Mouse (Mus musculus) midbrain, embryonic 16.5 days (tissue): ENCODE measurements around the gene Xpo1. TPM values are rescaled to one million over a fixed set of nuclear protein-coding genes. Genes with fewer than 3 reads are reported as not detected.

Experiments used
- ATAC-seq: fragments of 200-750 bp; cut with Nextera tagmentation; 2 replicates; pipeline ENCODE4 v1.8.0; 2017; ENCODE audit warnings: moderate TSS enrichment
- H3K27ac ChIP-seq: fragments of 300-500 bp; sonication (generic); 2 replicates; pipeline ENCODE4 v1.5.1; 2014; ENCODE audit warnings: mild to moderate bottlenecking, low read length, mixed read lengths
- H3K27me3 ChIP-seq: fragments of 300-500 bp; sonication (generic); 2 replicates; pipeline ENCODE4 v1.6.1; 2014; ENCODE audit warnings: low read depth, low read length, mixed read lengths; ENCODE audit not compliant: control insufficient read depth, insufficient read depth
- H3K36me3 ChIP-seq: fragments of 300-500 bp; sonication (generic); 2 replicates; pipeline ENCODE4 v1.6.1; 2014; ENCODE audit warnings: mild to moderate bottlenecking, low read length, moderate library complexity, mixed read lengths; ENCODE audit not compliant: control insufficient read depth, insufficient read depth
- H3K4me1 ChIP-seq: fragments of 300-500 bp; sonication (generic); 2 replicates; pipeline ENCODE4 v1.6.1; 2014; ENCODE audit warnings: mild to moderate bottlenecking, low read length, mixed read lengths; ENCODE audit not compliant: control insufficient read depth, insufficient read depth
- H3K4me2 ChIP-seq: fragments of 300-500 bp; sonication (generic); 2 replicates; pipeline ENCODE4 v1.6.1; 2014; ENCODE audit warnings: mild to moderate bottlenecking, low read length, mixed read lengths
- H3K4me3 ChIP-seq: fragments of 300-500 bp; sonication (generic); 2 replicates; pipeline ENCODE4 v1.5.1; 2014; ENCODE audit warnings: low read depth, mild to moderate bottlenecking, low read length, moderate library complexity, mixed read lengths
- H3K9ac ChIP-seq: fragments of 300-500 bp; sonication (generic); 2 replicates; pipeline ENCODE4 v1.6.1; 2014; ENCODE audit warnings: low read depth, low read length, mixed read lengths
- H3K9me3 ChIP-seq: fragments of 300-500 bp; sonication (generic); replicated peaks from 2 replicates; pipeline ENCODE4 v1.6.1; 2014; ENCODE audit warnings: mild to moderate bottlenecking, low read length, mixed read lengths; ENCODE audit not compliant: control insufficient read depth, poor library complexity, severe bottlenecking
- WGBS: fragments of 180-500 bp; shearing (Covaris S2); extraction: QIAGEN DNeasy Blood & Tissue Kit; methylation state at CpG from one replicate; pipeline ENCODE4 v1.1.7; 2014; 5-methylcytosine and 5-hydroxymethylcytosine counted together
- polyA plus RNA-seq: library from polyadenylated mRNA; unstranded; fragments of >200 nt; fragmentation: Nextera tagmentation; extraction: Ambion mirVana; gene quantifications from 2 replicates; pipeline ENCODE4 v1.2.1, GENCODE M21; 2015

Xpo1 gene
- polyA plus RNA-seq, 1 experiment from 2014 or later = 69.7 TPM

DNA sequence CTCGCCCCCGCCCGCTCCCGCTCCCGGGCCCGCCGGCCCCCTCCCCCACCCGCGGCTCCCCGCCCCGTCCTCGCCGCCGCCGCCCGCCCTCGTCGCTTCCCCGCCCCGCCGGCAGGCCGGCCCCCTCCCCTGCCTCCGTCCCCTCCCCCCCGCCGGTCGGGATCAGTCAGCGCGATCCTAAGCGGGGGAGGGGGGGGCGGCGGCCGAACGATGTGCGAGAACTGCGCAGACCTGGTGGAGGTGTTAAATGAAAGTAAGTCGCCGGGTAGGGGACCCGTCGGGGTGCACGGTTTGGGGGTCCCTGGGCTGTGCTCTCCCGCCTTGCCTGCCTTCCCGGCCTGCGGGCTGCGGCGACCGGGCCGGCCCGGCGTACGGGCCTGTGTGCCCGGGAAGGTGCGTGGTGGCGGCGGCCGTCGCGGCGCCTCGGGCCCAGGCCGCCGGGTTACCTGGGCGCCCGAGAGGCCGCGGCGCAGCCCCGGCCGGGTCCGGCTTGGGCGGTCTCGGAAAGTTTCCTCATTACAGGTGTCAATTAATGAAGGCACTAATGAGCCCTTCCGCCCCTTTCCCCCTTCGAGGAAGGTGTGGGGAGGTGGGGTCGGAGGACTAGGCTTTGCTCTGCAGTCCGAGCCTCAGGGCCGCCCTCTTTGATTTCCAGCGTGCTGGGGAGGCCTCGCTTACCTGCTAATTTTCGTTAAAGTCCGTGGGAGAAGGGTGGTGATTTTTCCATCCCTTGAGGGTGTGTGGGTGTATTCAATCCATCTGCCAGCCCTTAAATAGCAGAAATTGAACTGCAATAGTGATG, 51.1 kb downstream of the Xpo1 start, which contains the start of gene Usp34:
TSS of gene Usp34 (plus strand) at position 132 of the 802 bp plus-strand sequence.
- H3K27ac ChIP-seq = peak within 1 kb of the TSS; percentile 99
- under 1% methylated on average over 46 of the region's 80 CpGs for WGBS
- peak within 1 kb of the TSS; percentile 95 for H3K4me3 ChIP-seq

DNA sequence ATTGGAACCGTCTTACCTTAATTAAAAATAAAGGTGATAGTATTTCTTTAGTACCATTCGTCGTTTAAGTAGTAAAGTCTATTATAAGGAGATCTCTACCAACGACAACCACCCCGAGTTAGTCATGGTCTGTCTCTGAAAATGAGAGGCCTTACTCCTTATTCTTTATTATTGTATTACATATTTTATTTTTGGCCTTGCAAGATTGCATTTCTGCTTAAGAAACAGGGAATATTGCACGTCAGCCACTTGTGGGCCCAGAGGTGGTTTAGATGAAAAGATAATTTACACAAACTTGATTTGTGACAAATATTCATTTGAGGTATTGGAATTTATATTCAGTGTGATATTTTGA, 51.7 kb downstream of the Xpo1 start:
- peak overlapping the region; percentile 95 for H3K4me3 ChIP-seq
- H3K27me3 ChIP-seq = no peaks in the 10 kb centered on the region
- H3K9me3 ChIP-seq = no peaks in the 10 kb centered on the region
- under 1% methylated on average over 6 of the region's 6 CpGs for WGBS
- H3K9ac ChIP-seq = peak overlapping the region; percentile 92
- H3K4me2 ChIP-seq = peak overlapping the region; percentile 42
- peaks cover 22% of the 10 kb centered on the region for H3K4me1 ChIP-seq
- no peaks in the 10 kb centered on the region for H3K36me3 ChIP-seq
- H3K27ac ChIP-seq = peak overlapping the region; percentile 99
- no peak for ATAC-seq

More for the DNA sequence above, 51.1 kb downstream of the Xpo1 start, which contains the start of gene Usp34:
- Histone ChIP-seq H3K4me1 (peaks cover 20% of the 10 kb centered on the region), H3K9ac (peak within 1 kb of the TSS; percentile 92), H3K4me2 (peak within 1 kb of the TSS; percentile 65), H3K9me3 (no peaks in the 10 kb centered on the region), H3K36me3 (no peaks in the 10 kb centered on the region), H3K27me3 (no peaks in the 10 kb centered on the region)
- ATAC-seq = peak; percentile 68

GRCm38 (mm10) chr11:23313496-23313895, 57.7 kb downstream of the Xpo1 start:
- Histone ChIP-seq H3K4me2 (no peak overlapping the region), H3K9me3 (no peaks in the 10 kb centered on the region), H3K9ac (no peak overlapping the region), H3K4me1 (peaks cover 13% of the 10 kb centered on the region), H3K27ac (no peak overlapping the region), H3K4me3 (no peak overlapping the region), H3K36me3 (no peaks in the 10 kb centered on the region), H3K27me3 (no peaks in the 10 kb centered on the region)
- 97% methylated on average over 1 of the region's 1 CpGs for WGBS
- ATAC-seq = no peak

- 97% methylated on average over 2 of the region's 2 CpGs for WGBS
- no peak overlapping the region for H3K4me2 ChIP-seq
- no peaks in the 10 kb centered on the region for H3K4me1 ChIP-seq
- no peaks in the 10 kb centered on the region for H3K36me3 ChIP-seq
- H3K9ac ChIP-seq = no peak overlapping the region
- no peak overlapping the region for H3K4me3 ChIP-seq
- ATAC-seq = no peak
- H3K9me3 ChIP-seq = no peaks in the 10 kb centered on the region
- H3K27ac ChIP-seq = no peak overlapping the region
- no peaks in the 10 kb centered on the region for H3K27me3 ChIP-seq
Measured at GRCm38 (mm10) chr11:23329413-23329812, 73.6 kb downstream of the Xpo1 start.

DNA sequence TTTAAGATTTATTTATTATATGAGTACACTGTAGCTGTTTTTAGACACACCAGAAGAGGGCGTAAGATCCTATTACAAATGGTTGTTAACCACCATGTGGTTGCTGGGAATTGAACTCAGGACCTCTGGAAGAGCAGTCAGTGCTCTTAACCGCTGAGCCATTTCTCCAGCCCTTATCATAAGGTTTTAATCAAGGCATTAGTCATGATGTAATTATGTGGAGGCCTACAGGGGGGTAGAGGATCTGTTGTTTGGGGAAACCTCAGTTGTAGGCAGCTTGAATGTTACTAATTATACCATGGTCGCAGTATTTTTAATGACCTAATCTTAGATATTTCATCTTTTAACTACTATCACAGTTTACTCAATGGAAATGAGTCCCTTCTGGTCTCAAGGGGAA, 76.3 kb downstream of the Xpo1 start:
- no peak for ATAC-seq
- 89% methylated on average over 3 of the region's 3 CpGs for WGBS

DNA sequence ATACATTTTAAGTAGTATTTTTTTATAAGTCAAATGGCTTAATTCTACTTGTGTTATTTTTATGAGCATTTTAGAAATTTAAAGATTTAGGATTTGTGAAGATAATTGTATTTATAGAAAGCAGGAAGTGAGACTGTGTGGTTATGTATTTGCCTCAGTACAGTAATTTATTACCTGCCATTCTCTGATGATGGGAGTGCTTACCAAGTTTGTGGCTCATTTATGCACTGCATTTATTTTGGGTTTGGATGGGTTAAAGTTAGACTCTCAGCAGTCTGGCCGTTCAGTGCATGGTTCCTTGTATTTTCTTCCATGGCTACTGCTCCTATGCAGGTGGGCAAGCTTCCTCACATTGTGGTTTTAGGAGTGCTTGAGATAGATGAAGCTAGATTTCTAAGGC, 79.3 kb downstream of the Xpo1 start:
- Histone ChIP-seq H3K4me3 (no peak overlapping the region), H3K9me3 (no peaks in the 10 kb centered on the region), H3K9ac (no peak overlapping the region), H3K36me3 (no peaks in the 10 kb centered on the region), H3K4me2 (no peak overlapping the region), H3K27ac (no peak overlapping the region), H3K4me1 (no peaks in the 10 kb centered on the region), H3K27me3 (no peaks in the 10 kb centered on the region)
- 66% methylated on average over 1 of the region's 1 CpGs for WGBS
- ATAC-seq = no peak

More for the DNA sequence above, 76.3 kb downstream of the Xpo1 start:
- Histone ChIP-seq H3K27ac (no peak overlapping the region), H3K4me2 (no peak overlapping the region), H3K27me3 (no peaks in the 10 kb centered on the region), H3K9me3 (no peaks in the 10 kb centered on the region), H3K4me1 (no peaks in the 10 kb centered on the region), H3K36me3 (no peaks in the 10 kb centered on the region), H3K9ac (no peak overlapping the region), H3K4me3 (no peak overlapping the region)

Other genes with a start within 250 kb of the Xpo1 start
- gene Fam161a, start 248.5 kb upstream of the Xpo1 start, polyA plus RNA-seq = 5.4 and 6.7 TPM in 2 replicates
- 32.3 and 35.1 TPM in 2 replicates for gene Usp34, start 50.9 kb downstream of the Xpo1 start, polyA plus RNA-seq
- 105 and 108 TPM in 2 replicates for gene Ahsa2, start 242.0 kb downstream of the Xpo1 start, polyA plus RNA-seq